ENCODE assay signal across 13 mouse cellular contexts in genomic region chr13:54357420-54357819, GRCm38 (mm10). TPM values are rescaled to one million over a fixed set of nuclear protein-coding genes. Genes with fewer than 3 reads are reported as not detected.
A peak's percentile ranks its signal among the peaks of the same experiment; 100 is the strongest.
DNase-seq lines count a peak whose midpoint lies in the region; ATAC-seq lines count a peak whose summit lies in the region.
"Had no signal": no experiment of that assay in that cellular context is flagged by ENCODE, and none has a peak within 500 bp of the region (broad histone marks: within the 10 kb centered on the region; RNA-seq: fewer than 3 reads in every experiment).

No protein-coding gene starts in this region.

- H3K27ac ChIP-seq in kidney, embryonic 15.5 days = no peak overlapping the region
- H3K27ac ChIP-seq: embryonic facial prominence, embryonic 13.5 days; hindbrain, embryonic 14.5 days; limb, embryonic 12.5 days had no signal

- no peaks in the 10 kb centered on the region for H3K9me3 ChIP-seq in kidney, embryonic 15.5 days (replicated peaks)
- H3K9me3 ChIP-seq: embryonic facial prominence, embryonic 13.5 days; limb, embryonic 12.5 days had no signal

- no peak overlapping the region for H3K4me3 ChIP-seq in kidney, embryonic 15.5 days (replicated peaks)
- H3K4me3 ChIP-seq: embryonic facial prominence, embryonic 13.5 days; limb, embryonic 12.5 days had no signal

- DNase-seq in kidney, adult 11 months = peak; percentile 78
- DNase-seq in testis, postnatal 10 days (ENCODE audit: low spot score) = peak; percentile 55
- DNase-seq in testis, postnatal 14 days (ENCODE audit: low spot score) = no peak
- DNase-seq in cerebellum, adult 9-11 months = peak; percentile 72
- DNase-seq in right cerebral cortex, postnatal 36 days (ENCODE audit: low spot score in 2 of 2) = no peak
- no peak for DNase-seq in urinary bladder, adult 18-20 months (ENCODE audit: low spot score in 2 of 2)
- DNase-seq: lung, postnatal 10 days had no signal

- H3K4me2 ChIP-seq in kidney, embryonic 15.5 days = no peak overlapping the region
- H3K4me2 ChIP-seq: embryonic facial prominence, embryonic 13.5 days; hindbrain, embryonic 14.5 days; limb, embryonic 12.5 days had no signal

- ATAC-seq in kidney, embryonic 15.5 days (replicated peaks; ENCODE audit: low FRiP score) = no peak
- ATAC-seq in megakaryocyte progenitor cell, adult 5-6 weeks (replicated peaks; ENCODE audit: poor library complexity) = no peak
- ATAC-seq: midbrain, embryonic 16.5 days had no signal

- H3K27me3 ChIP-seq in kidney, embryonic 15.5 days = no peaks in the 10 kb centered on the region
- H3K27me3 ChIP-seq: embryonic facial prominence, embryonic 13.5 days; limb, embryonic 12.5 days had no signal

- no peaks in the 10 kb centered on the region for H3K36me3 ChIP-seq in kidney, embryonic 15.5 days
- H3K36me3 ChIP-seq: embryonic facial prominence, embryonic 13.5 days; limb, embryonic 12.5 days had no signal

- WGBS in kidney, embryonic 15.5 days = 74% methylated on average over 4 of the region's 4 CpGs

- no peaks in the 10 kb centered on the region for H3K4me1 ChIP-seq in kidney, embryonic 15.5 days
- H3K4me1 ChIP-seq: embryonic facial prominence, embryonic 13.5 days; limb, embryonic 12.5 days had no signal

- H3K9ac ChIP-seq in kidney, embryonic 15.5 days = no peak overlapping the region
- H3K9ac ChIP-seq: embryonic facial prominence, embryonic 13.5 days; hindbrain, embryonic 14.5 days; limb, embryonic 12.5 days had no signal

RNA-seq across cellular contexts. Expression of gene Cplx2, which starts 13.7 kb away (rescaled TPM):
- polyA plus RNA-seq in kidney, embryonic 15.5 days (2015; fragmentation: Nextera tagmentation; extraction: Ambion mirVana) = 4.0 and 5.3 TPM in 2 replicates
- total RNA-seq in megakaryocyte progenitor cell, adult 5-6 weeks (2015) = 0.10 and 0.54 TPM in 2 replicates
- 0.14 TPM in 1 of 2 replicates, not detected in the other for total RNA-seq in megakaryocyte progenitor cell, adult 5-6 weeks (2017)

Comparison
In these comparisons a context has a peak if more than half of its experiments do, and no peak if none do; other contexts are left out.
1. DNase-seq: peak in kidney, adult 11 months (single experiment), testis, postnatal 10 days (single experiment) and cerebellum, adult 9-11 months (single experiment); none in testis, postnatal 14 days (single experiment), right cerebral cortex, postnatal 36 days (0 of 2) and urinary bladder, adult 18-20 months (0 of 2).